Mouse (Mus musculus) kidney, embryonic 15.5 days (tissue): Measurements from ENCODE around the gene Cdhr4. TPM values are rescaled to one million over a fixed set of nuclear protein-coding genes. Genes with fewer than 3 reads are reported as not detected.

Experiments
- ATAC-seq: fragments of 200-750 bp; cut with Nextera tagmentation; replicated peaks from 2 replicates; pipeline ENCODE4 v1.8.0; 2017; ENCODE audit warnings: moderate TSS enrichment; ENCODE audit not compliant: low FRiP score
- H3K27ac ChIP-seq: fragments of 300-500 bp; sonication (generic); 2 replicates; pipeline ENCODE4 v1.5.1; 2015; ENCODE audit warnings: mild to moderate bottlenecking, inconsistent platforms
- H3K27me3 ChIP-seq: fragments of 300-500 bp; sonication (generic); 2 replicates; pipeline ENCODE4 v1.6.1; 2015; ENCODE audit warnings: inconsistent platforms
- H3K36me3 ChIP-seq: fragments of 300-500 bp; sonication (generic); 2 replicates; pipeline ENCODE4 v1.6.1; 2015; ENCODE audit warnings: inconsistent platforms
- H3K4me1 ChIP-seq: fragments of 300-500 bp; sonication (generic); 2 replicates; pipeline ENCODE4 v1.6.1; 2015; ENCODE audit warnings: inconsistent platforms
- H3K4me2 ChIP-seq: fragments of 300-500 bp; sonication (generic); 2 replicates; pipeline ENCODE4 v1.6.1; 2015; ENCODE audit warnings: moderate library complexity, mild to moderate bottlenecking, inconsistent platforms
- H3K4me3 ChIP-seq: fragments of 300-500 bp; sonication (generic); replicated peaks from 2 replicates; pipeline ENCODE4 v1.5.1; 2015; ENCODE audit warnings: mild to moderate bottlenecking, inconsistent platforms
- H3K9ac ChIP-seq: fragments of 300-500 bp; sonication (generic); 2 replicates; pipeline ENCODE4 v1.6.1; 2015; ENCODE audit warnings: mild to moderate bottlenecking, inconsistent platforms
- H3K9me3 ChIP-seq: fragments of 300-500 bp; sonication (generic); replicated peaks from 2 replicates; pipeline ENCODE4 v1.6.1; 2016; ENCODE audit warnings: inconsistent platforms
- WGBS: fragments of 180-500 bp; shearing (Covaris S2); methylation state at CpG from one replicate; pipeline ENCODE4 v1.1.7; 2015; ENCODE audit warnings: mixed read lengths; 5-methylcytosine and 5-hydroxymethylcytosine counted together
- polyA plus RNA-seq: library from polyadenylated mRNA; unstranded; fragments of >200 nt; fragmentation: Nextera tagmentation; extraction: Ambion mirVana; gene quantifications from 2 replicates; pipeline ENCODE4 v1.2.1, GENCODE M21; 2015

Cdhr4 gene
- polyA plus RNA-seq, 1 experiment from 2014 or later: 12.6 TPM

DNA sequence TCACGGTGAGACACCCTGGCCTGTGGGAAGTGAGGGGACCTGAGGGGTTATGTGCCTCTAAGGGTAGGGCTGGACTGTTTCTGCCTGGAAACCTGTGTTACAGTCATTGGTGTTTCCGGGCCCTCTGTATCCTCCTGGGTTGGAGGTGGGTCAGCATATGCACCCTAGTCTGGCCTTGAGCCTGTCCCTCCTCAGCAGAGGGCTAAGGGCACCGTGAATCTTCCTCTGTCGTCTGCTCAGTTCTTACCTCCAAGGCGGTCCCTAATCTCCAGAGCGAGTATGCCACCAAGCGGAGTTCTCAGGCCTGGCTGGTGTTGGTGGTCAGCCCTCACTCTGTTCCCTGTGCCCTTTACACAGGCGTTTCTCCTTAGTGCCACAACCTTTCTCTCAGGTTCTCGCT lies 29.4 kb upstream of the Cdhr4 start:
- Histone ChIP-seq H3K27me3 (no peaks in the 10 kb centered on the region), H3K27ac (no peak overlapping the region), H3K4me2 (no peak overlapping the region), H3K4me1 (0 out of 2 replicates have a peak, but pooled peaks cover 5% of the 10 kb centered on the region), H3K9ac (no peak overlapping the region), H3K4me3 (no peak overlapping the region), H3K9me3 (no peaks in the 10 kb centered on the region), H3K36me3 (peaks cover 79% of the 10 kb centered on the region)
- WGBS: 87% methylated on average over 9 of the region's 9 CpGs
- ATAC-seq: no peak

DNA sequence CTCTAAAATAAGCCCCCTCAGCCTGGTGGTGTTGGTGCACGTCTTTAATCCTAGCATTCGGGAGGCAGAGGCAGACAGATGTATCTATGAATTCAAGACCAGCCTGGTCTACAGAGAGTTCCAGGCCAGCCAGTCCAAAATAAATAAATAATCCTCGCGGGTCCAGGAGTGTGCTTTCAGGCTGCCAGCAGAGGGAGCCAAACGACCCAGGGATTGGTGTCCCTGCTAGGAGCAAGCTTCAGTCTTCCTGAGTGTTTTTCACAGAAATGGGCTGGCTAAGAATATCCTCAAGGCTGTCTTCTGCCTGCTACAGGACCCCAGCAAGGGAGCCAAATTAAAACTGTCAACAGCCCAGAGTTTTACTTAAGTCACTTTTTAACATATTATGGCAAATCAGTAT lies 28.6 kb upstream of the Cdhr4 start:
- Histone ChIP-seq H3K4me2 (no peak overlapping the region), H3K9ac (no peak overlapping the region), H3K4me1 (0 out of 2 replicates have a peak, but pooled peaks cover 5% of the 10 kb centered on the region), H3K9me3 (no peaks in the 10 kb centered on the region), H3K27ac (peak overlapping the region; percentile 25; the same call in 1 of the 2 replicates), H3K4me3 (no peak overlapping the region), H3K36me3 (peaks cover 80% of the 10 kb centered on the region), H3K27me3 (no peaks in the 10 kb centered on the region)
- ATAC-seq: peak; percentile 69; the same call in 1 of the 2 replicates
- WGBS: 22% methylated on average over 5 of the region's 5 CpGs

DNA sequence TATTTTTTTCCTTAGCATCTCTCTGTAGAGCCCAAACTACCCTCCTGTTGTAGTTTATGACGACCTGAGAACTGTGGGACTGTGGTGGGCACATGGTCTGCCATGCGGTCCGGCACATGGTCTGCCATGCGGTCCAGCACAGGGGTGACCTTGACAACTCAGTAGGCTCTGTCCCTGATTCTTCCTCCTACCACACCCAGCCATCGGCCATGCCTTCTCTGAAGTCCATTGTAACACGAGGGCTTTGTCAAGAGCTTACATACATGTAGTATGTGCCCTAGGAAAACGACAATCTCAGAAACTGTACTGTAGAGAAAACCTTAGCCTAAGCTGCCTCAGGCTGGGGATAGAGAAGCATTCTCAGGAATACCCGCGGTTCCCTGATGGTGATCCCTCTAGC lies 27.6 kb upstream of the Cdhr4 start:
- H3K27me3 ChIP-seq: no peaks in the 10 kb centered on the region
- H3K4me2 ChIP-seq: no peak overlapping the region
- H3K9me3 ChIP-seq: no peaks in the 10 kb centered on the region
- H3K4me3 ChIP-seq: no peak overlapping the region
- H3K36me3 ChIP-seq: peaks cover 80% of the 10 kb centered on the region
- H3K9ac ChIP-seq: no peak overlapping the region
- ATAC-seq: no peak
- 93% methylated on average over 9 of the region's 9 CpGs for WGBS
- no peak overlapping the region for H3K27ac ChIP-seq
- H3K4me1 ChIP-seq: 0 out of 2 replicates have a peak, but pooled peaks cover 5% of the 10 kb centered on the region

DNA sequence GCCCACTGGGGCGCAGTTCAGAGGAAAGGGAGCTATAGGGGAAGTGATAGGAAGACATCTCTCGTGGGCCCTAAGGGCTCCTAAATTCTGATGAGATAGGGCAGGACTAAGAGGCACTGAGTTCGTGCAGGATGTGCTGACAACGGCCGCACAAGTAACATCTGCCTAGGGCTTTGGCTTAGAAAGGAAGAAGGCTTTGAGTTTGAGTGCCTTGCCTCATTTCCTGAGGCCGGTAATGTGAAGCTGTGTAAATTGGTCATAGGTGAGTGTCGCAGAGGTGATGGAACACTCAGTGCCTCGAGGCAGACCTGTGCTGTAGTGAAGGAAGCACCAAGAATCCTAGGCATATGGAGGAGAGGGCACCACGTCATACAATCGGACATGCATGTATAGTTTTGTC lies 25.6 kb upstream of the Cdhr4 start:
- H3K9me3 ChIP-seq: no peaks in the 10 kb centered on the region
- ATAC-seq: no peak
- no peak overlapping the region for H3K4me2 ChIP-seq
- 0 out of 2 replicates have a peak, but pooled peaks cover 5% of the 10 kb centered on the region for H3K4me1 ChIP-seq
- no peak overlapping the region for H3K4me3 ChIP-seq
- H3K27me3 ChIP-seq: no peaks in the 10 kb centered on the region
- H3K27ac ChIP-seq: no peak overlapping the region
- H3K36me3 ChIP-seq: peaks cover 79% of the 10 kb centered on the region
- 88% methylated on average over 10 of the region's 10 CpGs for WGBS
- H3K9ac ChIP-seq: no peak overlapping the region

DNA sequence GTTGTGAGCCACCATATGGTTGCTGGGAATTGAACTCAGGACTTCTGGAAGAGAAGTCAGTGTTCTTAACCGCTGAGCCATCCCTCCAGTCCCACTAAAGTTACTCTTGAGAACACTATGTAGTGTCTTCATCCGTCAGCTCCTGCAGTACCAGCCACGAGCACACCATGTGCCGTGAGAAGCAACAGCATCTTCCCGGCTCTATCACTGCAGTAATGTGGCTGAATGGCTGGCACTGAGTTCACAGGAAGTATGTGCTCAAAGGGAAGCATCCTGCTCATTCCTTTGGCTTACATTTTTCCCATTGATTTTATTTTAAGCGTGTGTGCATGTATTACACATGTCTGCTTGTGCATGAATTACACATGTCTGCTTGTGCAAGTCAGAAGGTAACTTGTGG lies 24.9 kb upstream of the Cdhr4 start:
- H3K27me3 ChIP-seq: no peaks in the 10 kb centered on the region
- H3K36me3 ChIP-seq: peaks cover 78% of the 10 kb centered on the region
- H3K9me3 ChIP-seq: no peaks in the 10 kb centered on the region
- H3K4me2 ChIP-seq: no peak overlapping the region
- no peak for ATAC-seq
- 76% methylated on average over 6 of the region's 6 CpGs for WGBS
- H3K4me3 ChIP-seq: no peak overlapping the region
- no peak overlapping the region for H3K9ac ChIP-seq
- 0 out of 2 replicates have a peak, but pooled peaks cover 5% of the 10 kb centered on the region for H3K4me1 ChIP-seq
- H3K27ac ChIP-seq: no peak overlapping the region

DNA sequence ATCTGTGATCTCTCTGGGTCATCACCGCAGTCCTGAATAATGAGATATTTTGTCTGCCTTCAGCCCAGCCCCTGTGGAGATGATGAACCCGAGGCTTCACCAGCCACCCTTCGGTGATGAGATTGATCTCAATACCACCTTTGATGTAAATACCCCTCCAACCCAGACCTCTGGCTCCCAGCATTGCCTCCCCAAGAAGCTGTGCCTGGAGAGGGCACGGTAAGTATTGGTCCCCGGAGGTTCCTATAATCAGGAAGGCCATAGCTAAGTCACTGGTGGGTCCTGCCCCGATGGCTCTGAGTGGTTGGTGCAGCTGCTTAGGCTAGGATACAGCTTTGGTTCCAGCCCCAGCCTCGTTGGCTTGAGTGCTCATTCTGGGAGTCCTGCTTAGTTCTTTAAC lies 23.8 kb upstream of the Cdhr4 start:
- no peak overlapping the region for H3K4me2 ChIP-seq
- H3K4me3 ChIP-seq: no peak overlapping the region
- H3K36me3 ChIP-seq: peaks cover 68% of the 10 kb centered on the region
- H3K9ac ChIP-seq: no peak overlapping the region
- no peaks in the 10 kb centered on the region for H3K27me3 ChIP-seq
- H3K9me3 ChIP-seq: no peaks in the 10 kb centered on the region
- 90% methylated on average over 7 of the region's 7 CpGs for WGBS
- ATAC-seq: no peak
- H3K4me1 ChIP-seq: 0 out of 2 replicates have a peak, but pooled peaks cover 5% of the 10 kb centered on the region
- no peak overlapping the region for H3K27ac ChIP-seq

DNA sequence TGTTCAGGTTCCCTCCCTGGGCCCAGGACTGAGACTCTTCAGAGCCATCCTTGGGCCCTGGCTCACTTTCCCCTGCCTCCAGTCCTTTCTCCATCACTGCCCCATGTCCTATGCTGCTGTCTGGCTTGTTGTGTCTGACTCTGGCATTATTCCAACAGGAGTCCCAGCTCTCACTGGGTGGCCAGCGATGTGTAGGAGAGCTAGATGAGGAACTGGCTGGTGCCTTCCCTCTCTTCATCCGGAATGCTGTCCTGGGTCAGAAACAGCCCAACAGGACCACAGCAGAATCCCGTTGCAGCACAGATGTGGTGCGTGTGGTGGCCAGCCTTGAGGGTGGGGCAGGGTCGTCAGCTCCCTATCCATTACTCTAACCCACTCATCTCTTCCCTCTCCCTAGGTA lies 22.0 kb upstream of the Cdhr4 start:
- no peak for ATAC-seq
- WGBS: 80% methylated on average over 5 of the region's 5 CpGs
- no peak overlapping the region for H3K4me2 ChIP-seq

DNA sequence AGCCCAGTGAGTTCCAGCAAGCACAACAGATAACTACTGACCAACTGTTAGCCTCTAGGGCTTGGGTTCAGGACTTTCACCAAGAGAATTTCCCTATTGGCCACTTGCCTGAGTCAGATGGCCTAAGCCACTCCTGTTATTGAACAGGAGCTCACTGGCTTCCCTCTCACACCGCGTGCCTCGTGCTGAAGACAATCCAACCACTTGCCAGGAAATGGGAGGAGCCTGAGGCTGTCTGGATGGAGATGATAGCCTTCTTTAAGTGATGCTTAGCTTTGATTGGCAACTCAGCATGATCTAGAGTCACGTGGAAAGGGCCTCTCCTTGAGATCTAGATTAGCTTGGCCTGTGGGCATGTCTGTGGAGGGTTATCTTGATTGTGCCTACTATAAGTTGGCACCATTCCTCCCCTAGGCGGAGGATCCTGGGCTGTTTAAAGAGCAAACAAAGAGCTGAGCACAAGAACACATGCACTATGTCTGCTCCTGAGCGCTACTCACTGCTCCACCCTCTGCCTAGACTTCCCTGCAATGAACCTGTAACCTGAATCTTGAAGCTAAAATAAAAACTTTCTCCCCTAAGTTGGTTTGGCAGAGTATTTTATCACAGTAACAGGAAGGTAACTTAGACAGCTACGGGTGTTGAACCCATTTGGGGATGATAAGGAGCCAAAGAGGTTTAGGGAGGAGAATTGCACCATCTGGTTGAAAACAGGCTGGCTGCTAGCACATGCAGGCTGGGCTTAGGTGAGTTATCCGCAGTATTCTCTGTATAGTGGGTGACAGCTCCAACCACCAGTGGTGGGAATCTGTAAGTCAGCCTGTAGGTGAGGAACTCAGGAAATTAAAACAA lies 20.4 kb upstream of the Cdhr4 start:
- Histone ChIP-seq H3K36me3 (peaks cover 49% of the 10 kb centered on the region), H3K4me2 (no peak overlapping the region), H3K27ac (no peak overlapping the region), H3K4me3 (no peak overlapping the region), H3K4me1 (peaks cover 13% of the 10 kb centered on the region), H3K27me3 (no peaks in the 10 kb centered on the region), H3K9me3 (no peaks in the 10 kb centered on the region), H3K9ac (no peak overlapping the region)
- peak; percentile 60; the same call in 1 of the 2 replicates for ATAC-seq
- 65% methylated on average over 8 of the region's 8 CpGs for WGBS

More for the DNA sequence above, 22.0 kb upstream of the Cdhr4 start:
- peaks cover 7% of the 10 kb centered on the region for H3K4me1 ChIP-seq
- no peak overlapping the region for H3K27ac ChIP-seq
- H3K36me3 ChIP-seq: peaks cover 54% of the 10 kb centered on the region
- H3K9ac ChIP-seq: no peak overlapping the region
- H3K9me3 ChIP-seq: no peaks in the 10 kb centered on the region
- no peak overlapping the region for H3K4me3 ChIP-seq
- H3K27me3 ChIP-seq: no peaks in the 10 kb centered on the region

DNA sequence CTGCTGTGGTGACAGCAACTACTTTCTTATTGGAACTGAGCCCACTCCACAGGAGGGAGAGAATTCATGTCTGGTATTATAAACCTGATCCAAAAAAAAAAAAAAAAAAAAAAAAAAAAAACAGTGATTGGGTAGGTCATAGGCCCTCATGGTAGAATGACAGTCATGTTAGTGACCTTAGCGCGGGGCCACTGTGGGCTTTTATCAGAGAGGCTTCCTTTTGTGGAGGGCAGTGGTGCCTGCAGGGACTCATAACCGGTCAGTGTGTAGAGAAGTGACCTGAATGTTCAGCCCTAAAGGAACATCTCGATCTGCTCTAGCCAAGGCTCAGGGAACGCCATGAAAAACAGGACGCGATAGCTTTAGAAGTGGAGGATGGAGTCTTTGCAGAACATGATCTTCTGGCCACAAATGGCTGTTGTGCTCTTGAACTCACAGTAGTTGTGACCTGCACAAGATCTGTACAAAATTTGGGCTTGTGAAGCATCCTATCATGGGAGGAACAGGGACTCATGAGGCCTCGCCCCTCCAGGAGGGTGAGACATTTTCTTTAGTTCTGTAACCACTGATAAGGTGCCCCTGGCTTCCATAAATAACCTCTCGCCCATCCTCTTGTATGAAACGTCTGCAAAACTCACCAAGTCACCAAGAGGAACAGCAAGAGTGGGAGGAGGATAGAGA lies 17.7 kb upstream of the Cdhr4 start:
- Histone ChIP-seq H3K4me1 (peaks cover 13% of the 10 kb centered on the region), H3K9ac (no peak overlapping the region), H3K27ac (peak overlapping the region; percentile 72), H3K9me3 (no peaks in the 10 kb centered on the region), H3K27me3 (no peaks in the 10 kb centered on the region), H3K4me2 (no peak overlapping the region), H3K36me3 (peaks cover 26% of the 10 kb centered on the region), H3K4me3 (no peak overlapping the region)
- ATAC-seq: no peak
- 78% methylated on average over 10 of the region's 10 CpGs for WGBS

DNA sequence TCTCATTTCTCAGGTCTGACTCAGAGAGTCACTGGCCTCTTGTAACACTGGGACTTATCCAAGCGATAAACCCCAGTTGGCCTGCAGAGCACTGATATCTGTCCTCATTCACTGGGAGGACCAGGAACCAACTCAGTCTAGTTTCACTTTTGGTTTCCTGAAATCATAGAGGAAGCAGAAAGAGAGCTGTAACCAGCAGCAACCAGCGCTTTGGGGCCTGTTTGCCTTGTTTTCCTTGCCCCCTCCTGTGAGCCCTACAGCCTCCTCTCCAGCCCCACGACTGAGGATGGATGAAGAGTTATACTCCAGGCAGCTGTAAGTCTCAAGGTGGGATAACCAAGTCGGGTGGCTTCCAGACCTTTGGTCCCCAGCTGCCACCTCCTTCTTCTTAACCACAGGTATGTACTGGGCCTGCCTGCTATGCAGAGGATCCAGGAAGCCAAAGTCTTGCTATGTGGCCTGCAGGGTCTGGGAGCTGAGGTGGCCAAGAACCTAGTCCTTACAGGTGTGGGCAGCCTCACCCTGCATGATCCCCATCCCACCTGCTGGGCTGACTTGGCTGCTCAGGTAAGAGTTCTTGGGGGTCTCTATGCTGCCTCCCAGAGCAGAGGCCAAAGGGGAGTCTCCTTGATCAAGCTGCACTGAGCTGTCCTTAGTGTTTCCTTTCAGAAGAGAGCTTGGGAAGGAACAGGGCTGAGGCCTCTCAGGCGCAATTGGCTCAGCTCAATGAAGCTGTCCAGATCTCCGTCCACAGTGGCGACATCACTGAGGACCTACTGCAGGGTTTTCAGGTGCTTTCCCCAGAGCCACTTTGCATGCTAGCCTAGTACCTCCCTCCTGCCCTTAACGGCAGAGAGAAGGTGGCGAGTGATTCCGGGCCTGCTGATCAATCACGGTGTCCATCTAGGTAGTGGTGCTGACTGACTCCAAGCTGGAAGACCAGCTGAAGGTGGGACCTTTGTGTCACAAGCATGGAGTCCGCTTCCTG lies 16.6 kb upstream of the Cdhr4 start, which contains the start of gene Uba7:
TSS of gene Uba7 (plus strand) at position 107 of the 988 bp plus-strand sequence.
- H3K27ac ChIP-seq: peak within 1 kb of the TSS; percentile 72
- H3K9me3 ChIP-seq: no peaks in the 10 kb centered on the region
- WGBS: 65% methylated on average over 12 of the region's 12 CpGs
- H3K27me3 ChIP-seq: no peaks in the 10 kb centered on the region
- peak within 1 kb of the TSS; percentile 32 for H3K4me2 ChIP-seq
- H3K36me3 ChIP-seq: peaks cover 17% of the 10 kb centered on the region
- peak within 1 kb of the TSS; percentile 3; the same call in 1 of the 2 replicates for H3K9ac ChIP-seq
- no peak within 1 kb of the TSS; the same call in 1 of the 2 replicates for H3K4me3 ChIP-seq
- ATAC-seq: peak; percentile 69; the same call in 1 of the 2 replicates
- peaks cover 15% of the 10 kb centered on the region for H3K4me1 ChIP-seq

DNA sequence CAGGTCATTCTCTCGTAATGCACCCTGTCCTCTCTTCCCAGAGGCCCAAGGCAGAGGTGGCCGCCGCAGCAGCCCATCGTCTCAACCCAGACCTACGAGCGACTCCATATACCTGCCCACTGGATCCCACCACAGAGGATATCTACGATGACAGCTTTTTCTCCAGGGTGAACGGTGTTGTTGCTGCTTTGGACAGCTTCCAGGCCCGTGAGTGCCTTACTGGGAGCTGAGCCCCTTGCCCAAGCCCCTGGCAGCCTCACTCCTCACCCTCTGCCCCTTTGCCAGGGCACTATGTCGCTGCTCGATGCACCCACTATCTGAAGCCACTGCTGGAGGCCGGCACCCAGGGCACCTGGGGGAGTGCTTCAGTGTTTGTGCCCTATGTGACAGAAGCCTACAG lies 13.5 kb upstream of the Cdhr4 start:
- Histone ChIP-seq H3K27me3 (no peaks in the 10 kb centered on the region), H3K4me3 (no peak overlapping the region), H3K4me1 (peaks cover 47% of the 10 kb centered on the region), H3K9me3 (no peaks in the 10 kb centered on the region), H3K9ac (no peak overlapping the region), H3K4me2 (no peak overlapping the region), H3K27ac (no peak overlapping the region), H3K36me3 (no peaks in the 10 kb centered on the region)
- WGBS: 90% methylated on average over 12 of the region's 12 CpGs
- no peak for ATAC-seq
